Mouse (Mus musculus) CH12.LX (cell line): ENCODE data around the gene Thoc6. TPM values are rescaled to one million over a fixed set of nuclear protein-coding genes. Genes with fewer than 3 reads are reported as not detected.

Experiments used
- DNase-seq: peaks from one replicate; pipeline ENCODE4 v3.0.0-alpha.2; 2013; ENCODE audit errors: extremely low read depth
- H3K27ac ChIP-seq: 2 replicates; pipeline ENCODE4 v1.5.1; 2012; ENCODE audit warnings: low read depth, mild to moderate bottlenecking, control low read depth, moderate library complexity; ENCODE audit not compliant: insufficient read depth
- H3K27me3 ChIP-seq: replicated peaks from 2 replicates; pipeline ENCODE3; 2012; ENCODE audit warnings: inconsistent platforms
- H3K36me3 ChIP-seq, 2 experiments: replicated peaks in 1 of 2; 2 replicates each; pipeline versions ENCODE3 to v1.6.1; 2012; ENCODE audit warnings: inconsistent platforms in 1 of 2, low read length in 1 of 2, mild to moderate bottlenecking in 1 of 2, mixed read lengths in 1 of 2, moderate library complexity in 1 of 2; ENCODE audit not compliant: control insufficient read depth in 1 of 2, insufficient read depth in 1 of 2
- H3K4me1 ChIP-seq, 2 experiments: 2 replicates each; pipeline ENCODE4 v1.6.1; 2012; ENCODE audit warnings: inconsistent platforms in 1 of 2, moderate library complexity in 1 of 2; ENCODE audit not compliant: insufficient read depth in 2 of 2, control insufficient read depth in 1 of 2
- H3K4me2 ChIP-seq: 2 replicates; pipeline ENCODE4 v1.6.1; 2012; ENCODE audit warnings: low read depth, mild to moderate bottlenecking, control low read depth; ENCODE audit not compliant: poor library complexity, insufficient read depth, severe bottlenecking
- H3K4me3 ChIP-seq, 3 experiments: fragments of 150-350 bp in 1 of 3; sonication (generic) in 1 of 3; replicated peaks in 1 of 3; 2 replicates each; pipeline versions ENCODE3 to v1.5.1; 2011 to 2012; ENCODE audit warnings: low read depth in 2 of 3, low read length in 2 of 3, mild to moderate bottlenecking in 2 of 3, moderate library complexity in 2 of 3, control low read depth in 1 of 3, improper control_type of control experiment in 1 of 3, inconsistent platforms in 1 of 3, mixed read lengths in 1 of 3; ENCODE audit not compliant: poor library complexity in 1 of 3
- H3K79me2 ChIP-seq: replicated peaks from 2 replicates; pipeline ENCODE4 v1.6.1; 2012; ENCODE audit warnings: mild to moderate bottlenecking, moderate library complexity; ENCODE audit not compliant: control insufficient read depth, poor library complexity, insufficient read depth, severe bottlenecking; ENCODE audit errors: extremely low read depth
- H3K9ac ChIP-seq: 2 replicates; pipeline ENCODE4 v1.6.1; 2012; ENCODE audit warnings: low read depth, mild to moderate bottlenecking, control low read depth, moderate library complexity; ENCODE audit not compliant: insufficient read depth
- H3K9me3 ChIP-seq: replicated peaks from 2 replicates; pipeline ENCODE3; 2012; ENCODE audit warnings: low read length, inconsistent platforms, mixed read lengths
- BHLHE40 ChIP-seq: IDR thresholded peaks from 2 replicates; pipeline ENCODE4 v1.6.1; 2011; ENCODE audit warnings: mild to moderate bottlenecking, low read depth, low read length, improper control_type of control experiment
- CHD1 ChIP-seq: IDR thresholded peaks from 2 replicates; pipeline ENCODE4 v1.6.1; 2012; ENCODE audit warnings: low read depth, low read length, improper control_type of control experiment, inconsistent platforms
- CHD2 ChIP-seq: IDR thresholded peaks from 2 replicates; pipeline ENCODE4 v1.6.1; 2011; ENCODE audit warnings: low read length, improper control_type of control experiment
- E2F4 ChIP-seq: IDR thresholded peaks from 2 replicates; pipeline ENCODE4 v1.6.1; 2011; ENCODE audit warnings: low read depth, low read length, improper control_type of control experiment; ENCODE audit not compliant: insufficient replicate concordance
- ELF1 ChIP-seq: IDR thresholded peaks from 2 replicates; pipeline ENCODE4 v1.6.1; 2014; ENCODE audit warnings: low read depth, mild to moderate bottlenecking, inconsistent platforms, low read length, improper control_type of control experiment
- EP300 ChIP-seq: IDR thresholded peaks from 2 replicates; pipeline ENCODE4 v1.6.1; 2011; ENCODE audit warnings: low read length, improper control_type of control experiment
- ETS1 ChIP-seq: conservative IDR thresholded peaks from 2 replicates; pipeline ENCODE4 v1.6.1; 2012; ENCODE audit warnings: low read depth, mild to moderate bottlenecking, inconsistent platforms, low read length, improper control_type of control experiment, moderate library complexity
- GABPA ChIP-seq: IDR thresholded peaks from 2 replicates; pipeline ENCODE4 v1.6.1; 2012; ENCODE audit warnings: low read depth, low read length, improper control_type of control experiment, inconsistent platforms; ENCODE audit not compliant: insufficient replicate concordance
- HCFC1 ChIP-seq: IDR thresholded peaks from 2 replicates; pipeline ENCODE4 v1.6.1; 2012; ENCODE audit warnings: low read depth, mild to moderate bottlenecking, inconsistent platforms, low read length, improper control_type of control experiment
- IRF4 ChIP-seq: IDR thresholded peaks from 2 replicates; pipeline ENCODE4 v1.6.1; 2014; ENCODE audit warnings: low read depth, mild to moderate bottlenecking, inconsistent platforms, low read length, improper control_type of control experiment
- JUN ChIP-seq: IDR thresholded peaks from 2 replicates; pipeline ENCODE4 v1.6.1; 2011; ENCODE audit warnings: low read depth, mild to moderate bottlenecking, low read length, improper control_type of control experiment, moderate library complexity; ENCODE audit not compliant: insufficient read depth
- KAT2A ChIP-seq: IDR thresholded peaks from 2 replicates; pipeline ENCODE4 v1.6.1; 2012; ENCODE audit warnings: low read length, improper control_type of control experiment, inconsistent platforms; ENCODE audit not compliant: insufficient replicate concordance
- MAX ChIP-seq: IDR thresholded peaks from 2 replicates; pipeline ENCODE4 v1.6.1; 2011; ENCODE audit warnings: low read length, improper control_type of control experiment
- MAZ ChIP-seq: IDR thresholded peaks from 2 replicates; pipeline ENCODE4 v1.6.1; 2012; ENCODE audit warnings: low read depth, mild to moderate bottlenecking, inconsistent platforms, low read length, improper control_type of control experiment, moderate library complexity
- MEF2A ChIP-seq: IDR thresholded peaks from 2 replicates; pipeline ENCODE4 v1.6.1; 2014; ENCODE audit warnings: low read depth, mild to moderate bottlenecking, inconsistent platforms, low read length, improper control_type of control experiment, borderline replicate concordance
- MXI1 ChIP-seq: IDR thresholded peaks from 2 replicates; pipeline ENCODE4 v1.6.1; 2011; ENCODE audit warnings: mild to moderate bottlenecking, low read depth, low read length, improper control_type of control experiment
- MYC ChIP-seq: IDR thresholded peaks from 2 replicates; pipeline ENCODE4 v1.6.1; 2011; ENCODE audit warnings: low read depth, mild to moderate bottlenecking, improper control_type of control experiment, low read length
- NRF1 ChIP-seq: IDR thresholded peaks from 2 replicates; pipeline ENCODE4 v1.6.1; 2014; ENCODE audit warnings: low read depth, mild to moderate bottlenecking, inconsistent platforms, low read length, improper control_type of control experiment, moderate library complexity
- PAX5 ChIP-seq: IDR thresholded peaks from 2 replicates; pipeline ENCODE4 v1.6.1; 2012; ENCODE audit warnings: low read length, inconsistent platforms, mixed read lengths
- RAD21 ChIP-seq: IDR thresholded peaks from 2 replicates; pipeline ENCODE4 v1.6.1; 2011; ENCODE audit warnings: low read depth, mild to moderate bottlenecking, low read length, improper control_type of control experiment, moderate library complexity
- RCOR1 ChIP-seq: conservative IDR thresholded peaks from 2 replicates; pipeline ENCODE4 v1.6.1; 2012; ENCODE audit warnings: low read depth, mild to moderate bottlenecking, inconsistent platforms, low read length, improper control_type of control experiment
- SIN3A ChIP-seq: IDR thresholded peaks from 2 replicates; pipeline ENCODE4 v1.6.1; 2012; ENCODE audit warnings: low read length, improper control_type of control experiment, inconsistent platforms
- SMC3 ChIP-seq: IDR thresholded peaks from 2 replicates; pipeline ENCODE4 v1.6.1; 2011; ENCODE audit warnings: low read depth, low read length, improper control_type of control experiment
- TCF12 ChIP-seq: IDR thresholded peaks from 2 replicates; pipeline ENCODE4 v1.6.1; 2014; ENCODE audit warnings: low read depth, mild to moderate bottlenecking, inconsistent platforms, low read length, improper control_type of control experiment
- USF1 ChIP-seq: IDR thresholded peaks from 2 replicates; pipeline ENCODE4 v1.6.1; 2014; ENCODE audit warnings: low read depth, mild to moderate bottlenecking, inconsistent platforms, low read length, improper control_type of control experiment
- USF2 ChIP-seq: conservative IDR thresholded peaks from 2 replicates; pipeline ENCODE4 v1.6.1; 2011; ENCODE audit warnings: low read depth, low read length, improper control_type of control experiment
- ZC3H11A ChIP-seq: IDR thresholded peaks from 2 replicates; pipeline ENCODE4 v1.6.1; 2012; ENCODE audit warnings: low read depth, mild to moderate bottlenecking, inconsistent platforms, low read length, improper control_type of control experiment
- ZKSCAN1 ChIP-seq: IDR thresholded peaks from 2 replicates; pipeline ENCODE4 v1.6.1; 2012; ENCODE audit warnings: low read depth, inconsistent platforms, low read length, improper control_type of control experiment, borderline replicate concordance
- ZMIZ1 ChIP-seq: IDR thresholded peaks from 2 replicates; pipeline ENCODE4 v1.6.1; 2012; ENCODE audit warnings: low read depth, mild to moderate bottlenecking, inconsistent platforms, low read length, improper control_type of control experiment
- ZNF384 ChIP-seq: IDR thresholded peaks from 2 replicates; pipeline ENCODE4 v1.6.1; 2012; ENCODE audit warnings: low read depth, low read length, improper control_type of control experiment, inconsistent platforms
- dilution Hi-C: fragments of 300-500 bp; cut with MboI; formaldehyde crosslinking; loops from 2 replicates; pipeline ENCODE4 v1.14.3; 2020; ENCODE audit warnings: low sequenced_read_pairs; ENCODE audit not compliant: extremely low pct_unique_long_range_greater_than_20kb, extremely low pct_ligation_motif_present
- in situ Hi-C: fragments of 300-500 bp; cut with MboI; formaldehyde crosslinking; loops from 3 replicates; pipeline ENCODE4 v1.14.3; 2019; ENCODE audit warnings: low sequenced_read_pairs, low pct_ligation_motif_present, low pct_unique_long_range_greater_than_20kb, mixed read lengths
- polyA plus RNA-seq: library from polyadenylated mRNA; unstranded; fragments of >175 nt; gene quantifications from 2 replicates; pipeline ENCODE4 v1.2.1, GENCODE M21; 2012; ENCODE audit warnings: low read depth; ENCODE audit not compliant: insufficient read length
- total RNA-seq, 2 experiments: library from RNA; depleted of rRNA; stranded (reverse); fragments of 300-350 nt in 1 of 2; fragments of >200 nt in 1 of 2; gene quantifications; 2 replicates each; pipeline ENCODE4 v1.2.3; 2012 to 2014

Gene Thoc6
- total and polyA plus RNA-seq, 3 experiments, result 37.4 to 41.4 (median 37.9) TPM

DNA sequence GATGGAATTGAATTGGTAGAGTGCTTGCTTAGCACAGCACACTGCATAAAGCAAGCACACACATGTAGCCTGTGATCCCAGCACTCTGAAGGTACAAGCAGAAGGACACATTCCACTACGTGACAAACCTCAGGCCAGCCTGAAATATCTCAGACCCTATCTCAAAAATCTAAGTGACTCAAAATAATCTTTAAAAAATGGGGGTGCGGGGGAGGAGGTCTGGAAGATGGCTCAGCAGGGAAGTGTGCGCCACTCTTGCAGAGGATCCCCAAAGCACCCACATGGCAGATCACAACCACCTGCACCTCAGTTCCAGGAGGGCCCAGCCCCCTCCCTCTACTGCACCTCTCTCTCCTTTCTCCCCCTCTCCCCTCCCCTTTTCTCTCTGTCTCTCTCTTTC, 2.2 kb downstream of the Thoc6 start:
- Histone ChIP-seq H3K9me3 (no peaks in the 10 kb centered on the region), H3K4me1 (peaks cover 12 to 42% of the 10 kb centered on the region in 2 experiments), H3K27ac (no peak overlapping the region), H3K36me3 (peaks cover 18 to 44% of the 10 kb centered on the region in 2 experiments), H3K4me3 (no peak overlapping the region), H3K27me3 (peaks cover 2% of the 10 kb centered on the region)
- in situ Hi-C loops, result loop anchor here (10.0 kb wide), 1 partner anchor 53 kb away; the partner anchor contains the start of genes 1520401A03Rik and Pkmyt1
- no peak for TF ChIP-seq USF1
- TF ChIP-seq E2F4, result no peak
- no peak for TF ChIP-seq RCOR1
- TF ChIP-seq CHD2, result no peak
- no peak for TF ChIP-seq MXI1
- no peak for TF ChIP-seq USF2
- no peak for TF ChIP-seq BHLHE40
- no peak for TF ChIP-seq IRF4
- TF ChIP-seq GABPA, result no peak
- no peak for TF ChIP-seq ZMIZ1
- TF ChIP-seq MYC, result no peak
- no peak for TF ChIP-seq ZKSCAN1
- TF ChIP-seq RAD21, result no peak
- TF ChIP-seq SIN3A, result no peak
- no peak for TF ChIP-seq ETS1
- TF ChIP-seq CHD1, result no peak
- no peak for TF ChIP-seq ZC3H11A
- no peak for TF ChIP-seq PAX5
- no peak for TF ChIP-seq SMC3
- TF ChIP-seq, all 38 proteins: peak for 0
- Histone ChIP-seq H3K9ac (no peak overlapping the region), H3K79me2 (no peaks in the 10 kb centered on the region), H3K4me2 (no peak overlapping the region)
- dilution Hi-C loops, result no loop called here
- no peak for DNase-seq

DNA sequence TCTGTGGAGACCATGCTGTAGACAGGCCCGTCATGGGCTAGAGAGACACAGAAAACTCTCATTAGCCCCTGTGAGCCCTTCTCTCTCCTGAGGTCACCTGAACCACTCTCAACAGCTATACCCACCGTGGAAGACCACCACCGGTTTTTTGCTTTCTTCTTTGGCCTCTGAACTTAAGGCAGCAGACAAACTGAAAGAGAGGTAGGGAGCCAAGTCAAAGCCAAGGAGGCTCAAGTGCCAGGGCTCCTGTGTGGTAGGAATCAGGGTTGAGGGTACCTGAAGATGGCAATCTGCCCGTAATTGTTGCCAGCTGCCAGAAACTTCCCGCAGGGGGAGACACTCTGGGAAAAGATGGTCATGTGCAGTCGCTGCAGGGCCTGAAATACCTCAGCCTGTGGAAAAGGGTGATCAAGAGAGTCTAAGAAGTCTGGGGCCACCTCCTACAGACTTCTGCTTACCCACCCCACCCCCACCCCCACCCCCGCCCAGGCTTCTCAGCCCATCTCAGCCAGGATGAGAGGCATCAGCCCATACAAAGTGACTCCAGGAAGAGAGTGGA, 3.1 kb downstream of the Thoc6 start:
- in situ Hi-C loops, result loop anchor here (10.0 kb wide), 1 partner anchor 54 kb away; the partner anchor contains the start of genes 1520401A03Rik and Pkmyt1
- no peak for TF ChIP-seq HCFC1
- TF ChIP-seq BHLHE40, result no peak
- TF ChIP-seq GABPA, result no peak
- TF ChIP-seq KAT2A, result no peak
- TF ChIP-seq MAZ, result no peak
- no peak for TF ChIP-seq ELF1
- TF ChIP-seq CHD2, result no peak
- no peak for TF ChIP-seq PAX5
- TF ChIP-seq SIN3A, result no peak
- no peak for TF ChIP-seq JUN
- no peak for TF ChIP-seq EP300
- TF ChIP-seq NRF1, result no peak
- no peak for TF ChIP-seq SMC3
- no peak for TF ChIP-seq USF1
- TF ChIP-seq MEF2A, result no peak
- TF ChIP-seq ZNF384, result no peak
- no peak for TF ChIP-seq ZKSCAN1
- TF ChIP-seq MAX, result no peak
- no peak for TF ChIP-seq E2F4
- TF ChIP-seq TCF12, result no peak
- TF ChIP-seq, all 38 proteins: peak for 0

More for the DNA sequence above, 3.1 kb downstream of the Thoc6 start:
- Histone ChIP-seq H3K4me1 (peaks cover 7 to 33% of the 10 kb centered on the region in 2 experiments), H3K9me3 (no peaks in the 10 kb centered on the region), H3K36me3 (peaks cover 18 to 53% of the 10 kb centered on the region in 2 experiments), H3K27ac (no peak overlapping the region), H3K79me2 (no peaks in the 10 kb centered on the region), H3K9ac (no peak overlapping the region), H3K27me3 (no peaks in the 10 kb centered on the region), H3K4me3 (no peak overlapping the region), H3K4me2 (no peak overlapping the region)
- dilution Hi-C loops, result no loop called here
- no peak for DNase-seq
